Mouse (Mus musculus): ENCODE measurements around the gene Stag1. TPM values are rescaled to one million over a fixed set of nuclear protein-coding genes. Genes with fewer than 3 reads are reported as not detected.

Gene Stag1
- polyA plus RNA-seq, 1 experiment from 2014 or later = 27.7 TPM

- Histone ChIP-seq H3K4me3 (no peak overlapping the region), H3K36me3 (peaks cover 10% of the 10 kb centered on the region; the same call in 1 of the 2 replicates), H3K9ac (no peak overlapping the region), H3K9me3 (replicated peaks) (no peaks in the 10 kb centered on the region), H3K4me1 (replicated peaks) (no peaks in the 10 kb centered on the region), H3K27ac (no peak overlapping the region), H3K4me2 (no peak overlapping the region), H3K27me3 (no peaks in the 10 kb centered on the region)
- ATAC-seq (replicated peaks; ENCODE audit: insufficient number of reproducible peaks, insufficient read depth, low FRiP score, low read depth) = no peak
- 92% methylated on average over 5 of the region's 5 CpGs for WGBS
Measured at GRCm38 (mm10) chr9:101003302-101003701, 405.7 kb downstream of the Stag1 start.

- no peak for ATAC-seq (replicated peaks; ENCODE audit: insufficient number of reproducible peaks, insufficient read depth, low FRiP score, low read depth)
- 77% methylated on average over 4 of the region's 4 CpGs for WGBS
- H3K27me3 ChIP-seq = no peaks in the 10 kb centered on the region
- H3K27ac ChIP-seq = no peak overlapping the region
- no peaks in the 10 kb centered on the region for H3K4me1 ChIP-seq (replicated peaks)
- H3K4me2 ChIP-seq = no peak overlapping the region
- H3K9ac ChIP-seq = no peak overlapping the region
- no peaks in the 10 kb centered on the region; the same call in 1 of the 2 replicates for H3K36me3 ChIP-seq
- H3K4me3 ChIP-seq = no peak overlapping the region
- H3K9me3 ChIP-seq (replicated peaks) = no peaks in the 10 kb centered on the region
Measured at GRCm38 (mm10) chr9:101005866-101006265, 408.3 kb downstream of the Stag1 start.

Other genes with a start within 250 kb of the Stag1 start
- 0.88 and 1.9 TPM in 2 replicates for gene Il20rb, start 111.0 kb upstream of the Stag1 start, polyA plus RNA-seq (2015; fragmentation: Nextera tagmentation; extraction: Ambion mirVana)
- gene Nck1, start 51.7 kb upstream of the Stag1 start, polyA plus RNA-seq (2015; fragmentation: Nextera tagmentation; extraction: Ambion mirVana) = 53.0 and 57.1 TPM in 2 replicates
- gene Slc35g2, start 26.7 kb upstream of the Stag1 start, polyA plus RNA-seq (2015; fragmentation: Nextera tagmentation; extraction: Ambion mirVana) = 8.8 and 9.0 TPM in 2 replicates